Mouse (Mus musculus): ENCODE data around the gene Usp30. TPM values are rescaled to one million over a fixed set of nuclear protein-coding genes. Genes with fewer than 3 reads are reported as not detected.
A peak's percentile ranks its signal among the peaks of the same experiment; 100 is the strongest.

The Usp30 gene
- polyA plus RNA-seq, 1 experiment: 10.0 TPM

- TF ChIP-seq POLR2A (IDR thresholded peaks at IDR 0.05; ENCODE audit: borderline replicate concordance, low read depth, low read length) (no peak), CTCF (IDR thresholded peaks at IDR 0.05; ENCODE audit: low read depth, low read length) (no peak)
- no peak overlapping the region for H3K4me3 ChIP-seq (ENCODE audit: insufficient read depth, low read length)
- H3K4me1 ChIP-seq (ENCODE audit: control insufficient read depth, insufficient read depth, low read length): 0 out of 2 replicates have a peak, but pooled peaks cover 2% of the 10 kb centered on the region
- no peak overlapping the region for H3K27ac ChIP-seq (ENCODE audit: insufficient read depth, low read depth, low read length)
Observed at GRCm38 (mm10) chr5:114090421-114091013, 25.3 kb downstream of the Usp30 start.

- H3K27ac ChIP-seq (ENCODE audit: insufficient read depth, low read depth, low read length): no peak within 1 kb of the TSS
- TF ChIP-seq CTCF (IDR thresholded peaks at IDR 0.05; ENCODE audit: low read depth, low read length) (no peak), POLR2A (IDR thresholded peaks at IDR 0.05; ENCODE audit: borderline replicate concordance, low read depth, low read length) (no peak)
- no peak within 1 kb of the TSS for H3K4me3 ChIP-seq (ENCODE audit: insufficient read depth, low read length)
- 0 out of 2 replicates have a peak, but pooled peaks cover 2% of the 10 kb centered on the region for H3K4me1 ChIP-seq (ENCODE audit: control insufficient read depth, insufficient read depth, low read length)
Observed at GRCm38 (mm10) chr5:114091057-114091807, 26.0 kb downstream of the Usp30 start, which contains the start of gene Svop. Gene Svop, minus strand, starts transcription at chr5:114091570.

- H3K4me1 ChIP-seq (ENCODE audit: control insufficient read depth, insufficient read depth, low read length): peaks cover 26% of the 10 kb centered on the region
- peak overlapping the region; percentile 87 for H3K4me3 ChIP-seq (ENCODE audit: insufficient read depth, low read length)
- no peak for TF ChIP-seq CTCF (IDR thresholded peaks at IDR 0.05; ENCODE audit: low read depth, low read length)
- no peak for TF ChIP-seq POLR2A (IDR thresholded peaks at IDR 0.05; ENCODE audit: borderline replicate concordance, low read depth, low read length)
- H3K27ac ChIP-seq (ENCODE audit: insufficient read depth, low read depth, low read length): no peak overlapping the region
Observed at GRCm38 (mm10) chr5:114099709-114100389, 34.6 kb downstream of the Usp30 start.

GRCm38 (mm10) chr5:114100390-114101099, 35.3 kb downstream of the Usp30 start:
- Histone ChIP-seq H3K4me1 (ENCODE audit: control insufficient read depth, insufficient read depth, low read length) (peaks cover 26% of the 10 kb centered on the region), H3K27ac (ENCODE audit: insufficient read depth, low read depth, low read length) (no peak overlapping the region), H3K4me3 (ENCODE audit: insufficient read depth, low read length) (peak overlapping the region; percentile 87)
- TF ChIP-seq POLR2A (IDR thresholded peaks at IDR 0.05; ENCODE audit: borderline replicate concordance, low read depth, low read length): no peak
- TF ChIP-seq CTCF (IDR thresholded peaks at IDR 0.05; ENCODE audit: low read depth, low read length): no peak

GRCm38 (mm10) chr5:114101873-114102272, 36.6 kb downstream of the Usp30 start:
- Histone ChIP-seq H3K4me3 (ENCODE audit: insufficient read depth, low read length) (no peak overlapping the region), H3K4me1 (ENCODE audit: control insufficient read depth, insufficient read depth, low read length) (peaks cover 26% of the 10 kb centered on the region), H3K27ac (ENCODE audit: insufficient read depth, low read depth, low read length) (no peak overlapping the region)
- TF ChIP-seq CTCF (IDR thresholded peaks at IDR 0.05; ENCODE audit: low read depth, low read length) (no peak), POLR2A (IDR thresholded peaks at IDR 0.05; ENCODE audit: borderline replicate concordance, low read depth, low read length) (no peak)

GRCm38 (mm10) chr5:114102807-114103206, 37.5 kb downstream of the Usp30 start:
- Histone ChIP-seq H3K4me1 (ENCODE audit: control insufficient read depth, insufficient read depth, low read length) (peaks cover 26% of the 10 kb centered on the region), H3K4me3 (ENCODE audit: insufficient read depth, low read length) (no peak overlapping the region), H3K27ac (ENCODE audit: insufficient read depth, low read depth, low read length) (peak overlapping the region; percentile 45)
- TF ChIP-seq CTCF (IDR thresholded peaks at IDR 0.05; ENCODE audit: low read depth, low read length) (no peak), POLR2A (IDR thresholded peaks at IDR 0.05; ENCODE audit: borderline replicate concordance, low read depth, low read length) (no peak)

GRCm38 (mm10) chr5:114106391-114106935, 41.2 kb downstream of the Usp30 start:
- Histone ChIP-seq H3K27ac (ENCODE audit: insufficient read depth, low read depth, low read length) (no peak overlapping the region), H3K4me1 (ENCODE audit: control insufficient read depth, insufficient read depth, low read length) (peaks cover 19% of the 10 kb centered on the region), H3K4me3 (ENCODE audit: insufficient read depth, low read length) (no peak overlapping the region)
- TF ChIP-seq CTCF (IDR thresholded peaks at IDR 0.05; ENCODE audit: low read depth, low read length) (no peak), POLR2A (IDR thresholded peaks at IDR 0.05; ENCODE audit: borderline replicate concordance, low read depth, low read length) (no peak)

GRCm38 (mm10) chr5:114113334-114113733, 48.1 kb downstream of the Usp30 start:
- Histone ChIP-seq H3K27ac (ENCODE audit: insufficient read depth, low read depth, low read length) (no peak overlapping the region), H3K4me1 (ENCODE audit: control insufficient read depth, insufficient read depth, low read length) (peaks cover 15% of the 10 kb centered on the region)
- TF ChIP-seq POLR2A (IDR thresholded peaks at IDR 0.05; ENCODE audit: borderline replicate concordance, low read depth, low read length): no peak
- TF ChIP-seq CTCF (IDR thresholded peaks at IDR 0.05; ENCODE audit: low read depth, low read length): peak; percentile 16; the same call in 1 of the 2 replicates

GRCm38 (mm10) chr5:114115030-114115429, 49.8 kb downstream of the Usp30 start:
- Histone ChIP-seq H3K4me1 (ENCODE audit: control insufficient read depth, insufficient read depth, low read length) (peaks cover 15% of the 10 kb centered on the region), H3K4me3 (ENCODE audit: insufficient read depth, low read length) (no peak overlapping the region), H3K27ac (ENCODE audit: insufficient read depth, low read depth, low read length) (peak overlapping the region; percentile 20; the same call in 1 of the 2 replicates)
- TF ChIP-seq CTCF (IDR thresholded peaks at IDR 0.05; ENCODE audit: low read depth, low read length): no peak
- no peak for TF ChIP-seq POLR2A (IDR thresholded peaks at IDR 0.05; ENCODE audit: borderline replicate concordance, low read depth, low read length)

More at GRCm38 (mm10) chr5:114113334-114113733, 48.1 kb downstream of the Usp30 start:
- no peak overlapping the region for H3K4me3 ChIP-seq (ENCODE audit: insufficient read depth, low read length)

All from bone marrow macrophage, adult 2 months (primary cell).